30 mouse cellular contexts compared by ENCODE assay signal in the genomic region with DNA sequence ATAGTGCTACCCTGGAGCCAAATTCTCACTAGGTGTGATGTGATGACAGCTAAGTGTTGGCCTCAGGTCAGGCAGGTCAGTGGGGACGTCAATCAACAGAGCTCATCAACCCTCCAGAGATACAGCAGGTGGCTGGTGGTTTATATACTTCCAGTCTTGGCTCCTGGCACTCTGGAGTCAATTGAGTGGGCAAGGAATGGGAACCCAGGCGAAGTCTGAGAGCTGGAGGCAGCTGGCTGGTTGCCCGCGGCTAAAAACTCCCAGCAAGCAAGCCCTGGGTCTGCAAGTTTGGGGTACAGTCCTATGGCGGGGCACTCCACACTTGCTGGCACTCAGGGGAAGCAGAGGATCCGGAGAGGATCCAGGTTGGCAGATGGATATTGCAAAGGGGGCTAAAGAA. TPM values are rescaled to one million over a fixed set of nuclear protein-coding genes. Genes with fewer than 3 reads are reported as not detected.
A peak's percentile ranks its signal among the peaks of the same experiment; 100 is the strongest.
DNase-seq lines count a peak whose midpoint lies in the region; ATAC-seq and TF ChIP-seq lines count a peak whose summit lies in the region.
"Had no signal": no experiment of that assay in that cellular context is flagged by ENCODE, and none has a peak within 500 bp of the region (broad histone marks: within the 10 kb centered on the region; RNA-seq: fewer than 3 reads in every experiment).

No protein-coding gene starts in this region.

- H3K4me1 ChIP-seq in heart, embryonic 12.5 days (replicated peaks), result peaks cover 47% of the 10 kb centered on the region
- H3K4me1 ChIP-seq in kidney, adult 2 months (ENCODE audit: control insufficient read depth, insufficient read depth, low read length), result peaks cover 43% of the 10 kb centered on the region
- peaks cover 11% of the 10 kb centered on the region for H3K4me1 ChIP-seq in kidney, embryonic 14.5 days (ENCODE audit: control insufficient read depth, insufficient read depth, low read length)
- peaks cover 10% of the 10 kb centered on the region for H3K4me1 ChIP-seq in midbrain, postnatal 0 days (ENCODE audit: insufficient read depth, low read length)
- H3K4me1 ChIP-seq in midbrain, embryonic 14.5 days (ENCODE audit: control insufficient read depth, insufficient read depth, low read length), result peaks cover 19% of the 10 kb centered on the region

- ATAC-seq in heart, embryonic 12.5 days (ENCODE audit: insufficient number of reproducible peaks, low FRiP score), result no peak
- no peak for ATAC-seq in kidney, embryonic 14.5 days (ENCODE audit: low FRiP score, low TSS enrichment)
- ATAC-seq in midbrain, postnatal 0 days (ENCODE audit: low FRiP score), result no peak
- no peak for ATAC-seq in midbrain, embryonic 14.5 days (ENCODE audit: low FRiP score, low TSS enrichment)
- ATAC-seq: inflammation-experienced regulatory T-cells, adult 6 months had no signal

- 78% methylated on average over 6 of the region's 6 CpGs for WGBS in heart, embryonic 12.5 days
- WGBS in kidney, adult 2 months, result 67% methylated on average over 6 of the region's 6 CpGs
- WGBS in kidney, embryonic 14.5 days, result 86% methylated on average over 6 of the region's 6 CpGs
- 75% methylated on average over 6 of the region's 6 CpGs for WGBS in midbrain, postnatal 0 days
- WGBS in midbrain, embryonic 14.5 days, result 81% methylated on average over 6 of the region's 6 CpGs

- TF ChIP-seq CTCF in kidney, adult 2 months (conservative IDR thresholded peaks at IDR 0.05; ENCODE audit: insufficient read depth, insufficient read length, low read depth, low read length), result no peak
- no peak for TF ChIP-seq CTCF in midbrain, postnatal 0 days (IDR thresholded peaks at IDR 0.05)

- H3K9ac ChIP-seq in heart, embryonic 12.5 days, result no peak overlapping the region
- no peak overlapping the region for H3K9ac ChIP-seq in kidney, embryonic 14.5 days (ENCODE audit: low read depth, low read length)
- H3K9ac ChIP-seq in midbrain, postnatal 0 days (replicated peaks; ENCODE audit: low read length, poor library complexity, severe bottlenecking), result no peak overlapping the region
- no peak overlapping the region for H3K9ac ChIP-seq in midbrain, embryonic 14.5 days (replicated peaks; ENCODE audit: low read length)
- H3K9ac ChIP-seq: forebrain, embryonic 12.5 days; heart, embryonic 15.5 days; hindbrain, embryonic 13.5 days; limb, embryonic 13.5 days; lung, embryonic 15.5 days; neural tube, embryonic 15.5 days had no signal

- no peaks in the 10 kb centered on the region for H3K27me3 ChIP-seq in heart, embryonic 12.5 days (replicated peaks)
- no peaks in the 10 kb centered on the region for H3K27me3 ChIP-seq in kidney, adult 2 months (replicated peaks; ENCODE audit: control insufficient read depth, insufficient read depth, low read length)
- no peaks in the 10 kb centered on the region for H3K27me3 ChIP-seq in kidney, embryonic 14.5 days (ENCODE audit: control insufficient read depth, insufficient read depth, low read length)
- no peaks in the 10 kb centered on the region for H3K27me3 ChIP-seq in midbrain, postnatal 0 days (ENCODE audit: insufficient read depth, low read length)
- no peaks in the 10 kb centered on the region for H3K27me3 ChIP-seq in midbrain, embryonic 14.5 days (ENCODE audit: control insufficient read depth, insufficient read depth, low read length)
- H3K27me3 ChIP-seq: forebrain, embryonic 12.5 days; heart, embryonic 15.5 days; hindbrain, embryonic 13.5 days; limb, embryonic 13.5 days; neural tube, embryonic 15.5 days had no signal

- no peak overlapping the region for H3K4me3 ChIP-seq in heart, embryonic 12.5 days
- no peak overlapping the region for H3K4me3 ChIP-seq in kidney, adult 2 months (ENCODE audit: insufficient read depth, low read depth, low read length)
- H3K4me3 ChIP-seq in kidney, embryonic 14.5 days (ENCODE audit: low read length), result no peak overlapping the region
- H3K4me3 ChIP-seq in midbrain, postnatal 0 days (ENCODE audit: low read depth, low read length), result no peak overlapping the region
- H3K4me3 ChIP-seq in midbrain, embryonic 14.5 days (replicated peaks; ENCODE audit: low read depth, low read length), result no peak overlapping the region
- H3K4me3 ChIP-seq: erythroblast, embryonic 14.5 days; forebrain, embryonic 12.5 days; heart, embryonic 15.5 days; hindbrain, embryonic 13.5 days; limb, embryonic 13.5 days; lung, embryonic 15.5 days; neural tube, embryonic 15.5 days had no signal

- H3K9me3 ChIP-seq in heart, embryonic 12.5 days (replicated peaks), result no peaks in the 10 kb centered on the region
- H3K9me3 ChIP-seq in kidney, embryonic 14.5 days (ENCODE audit: control insufficient read depth, low read length), result peaks cover 4% of the 10 kb centered on the region
- H3K9me3 ChIP-seq in midbrain, postnatal 0 days (ENCODE audit: low read length), result no peaks in the 10 kb centered on the region
- H3K9me3 ChIP-seq in midbrain, embryonic 14.5 days (ENCODE audit: control insufficient read depth, low read length), result no peaks in the 10 kb centered on the region
- H3K9me3 ChIP-seq: forebrain, embryonic 12.5 days; heart, embryonic 15.5 days; hindbrain, embryonic 13.5 days; lung, embryonic 15.5 days; neural tube, embryonic 15.5 days had no signal

- H3K27ac ChIP-seq in heart, embryonic 12.5 days (ENCODE audit: poor library complexity, severe bottlenecking), result no peak overlapping the region
- peak overlapping the region; percentile 27; the same call in 1 of the 2 replicates for H3K27ac ChIP-seq in kidney, adult 2 months (ENCODE audit: insufficient read depth, low read depth, low read length)
- H3K27ac ChIP-seq in kidney, embryonic 14.5 days (ENCODE audit: low read depth, low read length), result no peak overlapping the region
- no peak overlapping the region for H3K27ac ChIP-seq in midbrain, postnatal 0 days (ENCODE audit: low read depth, low read length)
- no peak overlapping the region for H3K27ac ChIP-seq in midbrain, embryonic 14.5 days (replicated peaks; ENCODE audit: low read depth, low read length)
- H3K27ac ChIP-seq: forebrain, embryonic 12.5 days; heart, embryonic 15.5 days; hindbrain, embryonic 13.5 days; limb, embryonic 13.5 days; lung, embryonic 15.5 days; neural tube, embryonic 15.5 days had no signal

- no peak overlapping the region for H3K4me2 ChIP-seq in heart, embryonic 12.5 days
- H3K4me2 ChIP-seq in kidney, embryonic 14.5 days (replicated peaks; ENCODE audit: low read depth, low read length), result no peak overlapping the region
- no peak overlapping the region for H3K4me2 ChIP-seq in midbrain, postnatal 0 days (ENCODE audit: low read depth, low read length, poor library complexity, severe bottlenecking)
- H3K4me2 ChIP-seq in midbrain, embryonic 14.5 days (ENCODE audit: low read length), result no peak overlapping the region
- H3K4me2 ChIP-seq: forebrain, embryonic 12.5 days; heart, embryonic 15.5 days; hindbrain, embryonic 13.5 days; limb, embryonic 13.5 days; liver, embryonic 11.5 days; lung, embryonic 15.5 days; midbrain, embryonic 11.5 days; neural tube, embryonic 15.5 days had no signal

- peak; percentile 62 to 73 for DNase-seq in cerebellum, postnatal 10 days
- DNase-seq in cerebellum, adult 9-10 months, result no peak
- peak; percentile 87 for DNase-seq in heart, adult 11 months
- peak; percentile 21 for DNase-seq in kidney, adult 2 months
- DNase-seq in midbrain, postnatal 0 days (ENCODE audit: low spot score), result peak; percentile 49
- DNase-seq in midbrain, embryonic 14.5 days, result no peak
- DNase-seq: adrenal gland, adult 8-10 months; gastrocnemius, postnatal 10 days; retina, postnatal 1 day; right cerebral cortex, postnatal 14 days; thymus, postnatal 4 days had no signal

- no peak for TF ChIP-seq POLR2A in kidney, adult 2 months (IDR thresholded peaks at IDR 0.05; ENCODE audit: low read depth, low read length)

- H3K36me3 ChIP-seq in heart, embryonic 12.5 days, result peaks cover 62% of the 10 kb centered on the region
- H3K36me3 ChIP-seq in kidney, adult 2 months (ENCODE audit: control insufficient read depth, insufficient read depth, low read length), result no peaks in the 10 kb centered on the region; the same call in none of the 2 replicates
- peaks cover 32% of the 10 kb centered on the region for H3K36me3 ChIP-seq in kidney, embryonic 14.5 days (ENCODE audit: control insufficient read depth, insufficient read depth, low read length)
- 0 out of 2 replicates have a peak, but pooled peaks cover 9% of the 10 kb centered on the region for H3K36me3 ChIP-seq in midbrain, postnatal 0 days (ENCODE audit: insufficient read depth, low read length)
- H3K36me3 ChIP-seq in midbrain, embryonic 14.5 days (ENCODE audit: control insufficient read depth, insufficient read depth, low read length), result peaks cover 22% of the 10 kb centered on the region
- H3K36me3 ChIP-seq: G1E; lung, embryonic 15.5 days had no signal

RNA-seq across cellular contexts. Expression of a gene that starts 9.1 kb away (rescaled TPM):
- polyA plus RNA-seq in heart, embryonic 12.5 days (2016; fragmentation: Nextera tagmentation; extraction: Ambion mirVana), result 49.4 and 52.2 TPM in 2 replicates
- polyA plus RNA-seq in kidney, adult 2 months (2012; rRNA removed), result 128 and 172 TPM in 2 replicates
- polyA plus RNA-seq in kidney, embryonic 14.5 days (2014; fragmentation: Nextera tagmentation; extraction: Ambion mirVana), result 50.5 and 56.4 TPM in 2 replicates
- total RNA-seq in midbrain, postnatal 0 days (2014; rRNA removed), result 7.9 and 9.6 TPM in 2 replicates
- 4.5 and 5.7 TPM in 2 replicates for polyA plus RNA-seq in midbrain, postnatal 0 days (2015; fragmentation: Nextera tagmentation; extraction: Ambion mirVana)
- polyA plus RNA-seq in midbrain, embryonic 14.5 days (2014; fragmentation: Nextera tagmentation; extraction: Ambion mirVana), result 12.8 and 13.6 TPM in 2 replicates
- total RNA-seq: granulocyte monocyte progenitor cell, adult 5-6 weeks; megakaryocyte progenitor cell, adult 5-6 weeks had no signal
- polyA plus RNA-seq: erythroblast, embryonic 14.5 days; G1E had no signal

RNA-seq across cellular contexts. Expression of a gene that starts 59.7 kb away (rescaled TPM):
- polyA plus RNA-seq in heart, embryonic 12.5 days (2016; fragmentation: Nextera tagmentation; extraction: Ambion mirVana), result not detected in 2 replicates
- polyA plus RNA-seq in kidney, adult 2 months (2012; rRNA removed), result 0.05 and 0.33 TPM in 2 replicates
- 0.27 and 0.31 TPM in 2 replicates for polyA plus RNA-seq in kidney, embryonic 14.5 days (2014; fragmentation: Nextera tagmentation; extraction: Ambion mirVana)
- 2.7 TPM in 1 of 2 replicates, not detected in the other for total RNA-seq in midbrain, postnatal 0 days (2014; rRNA removed)
- polyA plus RNA-seq in midbrain, postnatal 0 days (2015; fragmentation: Nextera tagmentation; extraction: Ambion mirVana), result 0.55 and 0.83 TPM in 2 replicates
- polyA plus RNA-seq in midbrain, embryonic 14.5 days (2014; fragmentation: Nextera tagmentation; extraction: Ambion mirVana), result 0.20 and 0.31 TPM in 2 replicates
- total RNA-seq: adrenal gland, adult 8-10 months; adrenal gland, postnatal 4 days; gastrocnemius, postnatal 10 days; granulocyte monocyte progenitor cell, adult 5-6 weeks; heart, postnatal 25 days; megakaryocyte progenitor cell, adult 5-6 weeks had no signal
- polyA plus RNA-seq: erythroblast, embryonic 14.5 days; G1E; heart, embryonic 15.5 days; inflammation-experienced regulatory T-cells, adult 6 months; liver, embryonic 11.5 days; small intestine, adult 2 months; stomach, embryonic 14.5 days had no signal

Comparison
In these comparisons a context has a peak if more than half of its experiments do, and no peak if none do; other contexts are left out.
1. DNase-seq: peak in cerebellum, postnatal 10 days (2 of 2), heart, adult 11 months (single experiment), kidney, adult 2 months (single experiment) and midbrain, postnatal 0 days (single experiment); none in cerebellum, adult 9-10 months (single experiment) and midbrain, embryonic 14.5 days (single experiment).